In genomic region chr5:148489724-148490193, GRCm38 (mm10) we compare ENCODE assay signal across 9 mouse cellular contexts.
DNase-seq lines count a peak whose midpoint lies in the region; ATAC-seq and TF ChIP-seq lines count a peak whose summit lies in the region.
"Had no signal": no experiment of that assay in that cellular context is flagged by ENCODE, and none has a peak within 500 bp of the region (broad histone marks: within the 10 kb centered on the region; RNA-seq: fewer than 3 reads in every experiment).

No protein-coding gene starts in this region.

- TF ChIP-seq CTCF in MEL (IDR thresholded peaks at IDR 0.05 in 2 of 3, conservative IDR thresholded peaks at IDR 0.05 in 1 of 3; ENCODE audit: control insufficient read depth in 1 of 3, insufficient read depth in 1 of 3, low read depth in 2 of 3, low read length in 3 of 3, poor library complexity in 1 of 3, severe bottlenecking in 1 of 3): no peak; a peak in 1 of 6 replicates
- TF ChIP-seq CTCF in midbrain, postnatal 0 days (IDR thresholded peaks at IDR 0.05): no peak

- no peak for TF ChIP-seq RAD21 in MEL (IDR thresholded peaks at IDR 0.05; ENCODE audit: low read depth, low read length)

- peak overlapping the region; percentile 78 for H3K9ac ChIP-seq in MEL (ENCODE audit: control insufficient read depth, low read depth, low read length, poor library complexity, severe bottlenecking)
- no peak overlapping the region for H3K9ac ChIP-seq in embryonic facial prominence, embryonic 12.5 days
- no peak overlapping the region for H3K9ac ChIP-seq in heart, embryonic 15.5 days
- H3K9ac ChIP-seq in midbrain, postnatal 0 days (replicated peaks; ENCODE audit: low read length, poor library complexity, severe bottlenecking): no peak overlapping the region
- H3K9ac ChIP-seq in intestine, embryonic 16.5 days (ENCODE audit: low read depth, low read length): no peak overlapping the region

- no peak for TF ChIP-seq EP300 in MEL (IDR thresholded peaks at IDR 0.05; ENCODE audit: low read depth in 1 of 2, low read length in 2 of 2)

- H3K4me2 ChIP-seq in embryonic facial prominence, embryonic 12.5 days (replicated peaks): no peak overlapping the region
- H3K4me2 ChIP-seq in heart, embryonic 15.5 days: peak overlapping the region; percentile 48
- 0 out of 2 replicates have a peak overlapping the region, but pooled peaks have one; percentile 2 for H3K4me2 ChIP-seq in midbrain, postnatal 0 days (ENCODE audit: low read depth, low read length, poor library complexity, severe bottlenecking)
- H3K4me2 ChIP-seq in intestine, embryonic 16.5 days (ENCODE audit: low read depth, low read length): no peak overlapping the region

- WGBS in embryonic facial prominence, embryonic 12.5 days: 48% methylated on average over 10 of the region's 10 CpGs
- WGBS in heart, embryonic 15.5 days: 28% methylated on average over 10 of the region's 10 CpGs
- 44% methylated on average over 10 of the region's 10 CpGs for WGBS in midbrain, postnatal 0 days
- WGBS in intestine, embryonic 16.5 days: 49% methylated on average over 10 of the region's 10 CpGs

- no peaks in the 10 kb centered on the region for H3K9me3 ChIP-seq in MEL (replicated peaks; ENCODE audit: insufficient read depth, low read length)
- no peaks in the 10 kb centered on the region for H3K9me3 ChIP-seq in embryonic facial prominence, embryonic 12.5 days
- H3K9me3 ChIP-seq in heart, embryonic 15.5 days (replicated peaks): no peaks in the 10 kb centered on the region
- no peaks in the 10 kb centered on the region for H3K9me3 ChIP-seq in midbrain, postnatal 0 days (ENCODE audit: low read length)
- H3K9me3 ChIP-seq in intestine, embryonic 16.5 days (ENCODE audit: control insufficient read depth, low read length): no peaks in the 10 kb centered on the region; the same call in 1 of the 2 replicates

- DNase-seq in MEL (ENCODE audit: low read depth, low spot score): no peak
- peak; percentile 12 to 30 for DNase-seq in adrenal gland, adult 18-20 months (ENCODE audit: low spot score in 2 of 2)
- DNase-seq in kidney, postnatal 36 days: peak; percentile 24 to 58
- DNase-seq in midbrain, postnatal 0 days (ENCODE audit: low spot score): peak; percentile 93

- TF ChIP-seq POLR2A in MEL (IDR thresholded peaks at IDR 0.05; ENCODE audit: control insufficient read depth in 1 of 2, insufficient read depth in 1 of 2, low read depth in 1 of 2, low read length in 2 of 2, poor library complexity in 1 of 2): peak; percentile 13 to 56; a peak in 1 of 4 replicates

- peak overlapping the region; percentile 80 to 85 for H3K4me3 ChIP-seq in MEL (ENCODE audit: control insufficient read depth in 1 of 2, insufficient read depth in 1 of 2, low read depth in 2 of 2, low read length in 2 of 2)
- no peak overlapping the region for H3K4me3 ChIP-seq in embryonic facial prominence, embryonic 12.5 days
- peak overlapping the region; percentile 16 for H3K4me3 ChIP-seq in heart, embryonic 15.5 days
- no peak overlapping the region for H3K4me3 ChIP-seq in midbrain, postnatal 0 days (ENCODE audit: low read depth, low read length)
- no peak overlapping the region for H3K4me3 ChIP-seq in intestine, embryonic 16.5 days (ENCODE audit: low read length)

- peak overlapping the region; percentile 79 for H3K27ac ChIP-seq in MEL (ENCODE audit: control insufficient read depth, low read depth, low read length)
- H3K27ac ChIP-seq in embryonic facial prominence, embryonic 12.5 days: no peak overlapping the region
- H3K27ac ChIP-seq in heart, embryonic 15.5 days: peak overlapping the region; percentile 35
- H3K27ac ChIP-seq in midbrain, postnatal 0 days (ENCODE audit: low read depth, low read length): no peak overlapping the region
- H3K27ac ChIP-seq in intestine, embryonic 16.5 days (ENCODE audit: low read length): no peak overlapping the region
- H3K27ac ChIP-seq: macrophage had no signal

- H3K36me3 ChIP-seq in MEL (ENCODE audit: control insufficient read depth in 1 of 2, insufficient read depth in 2 of 2, low read length in 2 of 2): peaks cover 0 to 27% of the 10 kb centered on the region in 2 experiments; a peak in 2 of 4 replicates
- H3K36me3 ChIP-seq in embryonic facial prominence, embryonic 12.5 days: no peaks in the 10 kb centered on the region
- H3K36me3 ChIP-seq in heart, embryonic 15.5 days: no peaks in the 10 kb centered on the region
- no peaks in the 10 kb centered on the region for H3K36me3 ChIP-seq in midbrain, postnatal 0 days (ENCODE audit: insufficient read depth, low read length)
- H3K36me3 ChIP-seq in intestine, embryonic 16.5 days (ENCODE audit: control insufficient read depth, insufficient read depth, low read length): no peaks in the 10 kb centered on the region

- peak; percentile 67; the same call in 1 of the 2 replicates for ATAC-seq in embryonic facial prominence, embryonic 12.5 days (ENCODE audit: insufficient number of reproducible peaks, insufficient read depth, low FRiP score, low TSS enrichment)
- ATAC-seq in heart, embryonic 15.5 days (replicated peaks; ENCODE audit: insufficient number of reproducible peaks, insufficient read depth, low FRiP score, low read depth): peak; percentile 59; the same call in 1 of the 2 replicates
- ATAC-seq in midbrain, postnatal 0 days (ENCODE audit: low FRiP score): peak; percentile 72
- no peak for ATAC-seq in intestine, embryonic 16.5 days
- ATAC-seq in erythroid progenitor cell, adult 5-6 weeks (replicated peaks; ENCODE audit: low FRiP score, poor library complexity, severe bottlenecking): no peak

- peaks cover 2% of the 10 kb centered on the region; the same call in 1 of the 2 replicates for H3K79me2 ChIP-seq in MEL (ENCODE audit: control insufficient read depth, insufficient read depth, low read length, poor library complexity)

- peaks cover 15 to 29% of the 10 kb centered on the region in 2 experiments for H3K4me1 ChIP-seq in MEL (ENCODE audit: control insufficient read depth in 1 of 2, insufficient read depth in 2 of 2, low read length in 2 of 2)
- H3K4me1 ChIP-seq in embryonic facial prominence, embryonic 12.5 days: 0 out of 2 replicates have a peak, but pooled peaks cover 5% of the 10 kb centered on the region
- peaks cover 19% of the 10 kb centered on the region for H3K4me1 ChIP-seq in heart, embryonic 15.5 days (replicated peaks)
- no peaks in the 10 kb centered on the region for H3K4me1 ChIP-seq in midbrain, postnatal 0 days (ENCODE audit: insufficient read depth, low read length)
- no peaks in the 10 kb centered on the region for H3K4me1 ChIP-seq in intestine, embryonic 16.5 days (ENCODE audit: control insufficient read depth, insufficient read depth, low read length)

- peaks cover 0 to 6% of the 10 kb centered on the region in 2 experiments; a peak in 2 of 4 replicates for H3K27me3 ChIP-seq in MEL (ENCODE audit: control insufficient read depth in 1 of 2, insufficient read depth in 2 of 2, low read length in 2 of 2)
- H3K27me3 ChIP-seq in embryonic facial prominence, embryonic 12.5 days: no peaks in the 10 kb centered on the region
- no peaks in the 10 kb centered on the region for H3K27me3 ChIP-seq in heart, embryonic 15.5 days
- H3K27me3 ChIP-seq in midbrain, postnatal 0 days (ENCODE audit: insufficient read depth, low read length): no peaks in the 10 kb centered on the region
- no peaks in the 10 kb centered on the region for H3K27me3 ChIP-seq in intestine, embryonic 16.5 days (replicated peaks; ENCODE audit: control insufficient read depth, insufficient read depth, low read length)

TF ChIP-seq in MEL, 35 proteins besides CTCF, POLR2A, EP300 and RAD21 (continues in another document):
- TF ChIP-seq CHD1 (IDR thresholded peaks at IDR 0.05; ENCODE audit: low read depth, low read length) (no peak; the same call in 1 of the 2 replicates), HCFC1 (IDR thresholded peaks at IDR 0.05; ENCODE audit: low read depth, low read length) (no peak), ETS1 (IDR thresholded peaks at IDR 0.05; ENCODE audit: low read depth, low read length) (no peak), TAL1 (IDR thresholded peaks at IDR 0.05; ENCODE audit: low read length) (no peak), MXI1 (IDR thresholded peaks at IDR 0.05; ENCODE audit: low read depth, low read length) (peak; percentile 94), JUND (IDR thresholded peaks at IDR 0.05; ENCODE audit: low read depth, low read length) (0 out of 2 replicates have a peak, but pooled peaks have one; percentile 12), KAT2A (conservative IDR thresholded peaks at IDR 0.05; ENCODE audit: low read depth, low read length) (no peak), RCOR1 (IDR thresholded peaks at IDR 0.05; ENCODE audit: low read depth, low read length) (no peak), USF1 (IDR thresholded peaks at IDR 0.05; ENCODE audit: low read depth, low read length) (0 out of 2 replicates have a peak, but pooled peaks have one; percentile 18), ZC3H11A (IDR thresholded peaks at IDR 0.05; ENCODE audit: low read depth, low read length) (no peak), ZKSCAN1 (IDR thresholded peaks at IDR 0.05; ENCODE audit: low read depth, low read length) (no peak), TBP (IDR thresholded peaks at IDR 0.05; ENCODE audit: low read depth, low read length) (0 out of 2 replicates have a peak, but pooled peaks have one; percentile 11), ZMIZ1 (IDR thresholded peaks at IDR 0.05; ENCODE audit: low read depth, low read length) (no peak), MYC (IDR thresholded peaks at IDR 0.05; ENCODE audit: low read depth, low read length) (peak; percentile 74; the same call in 1 of the 2 replicates), TCF12 (IDR thresholded peaks at IDR 0.05; ENCODE audit: low read depth, low read length) (no peak), ELF1 (IDR thresholded peaks at IDR 0.05; ENCODE audit: low read depth, low read length) (no peak), POLR2AphosphoS2 (IDR thresholded peaks at IDR 0.05; ENCODE audit: low read length) (peak; percentile 26; the same call in 1 of the 2 replicates), GATA1 (IDR thresholded peaks at IDR 0.05; ENCODE audit: low read depth, low read length) (no peak), CHD2 (IDR thresholded peaks at IDR 0.05; ENCODE audit: low read length) (no peak), MAX (IDR thresholded peaks at IDR 0.05; ENCODE audit: low read length) (peak; percentile 71), SIN3A (IDR thresholded peaks at IDR 0.05; ENCODE audit: low read length) (peak; percentile 74; the same call in 1 of the 2 replicates), BHLHE40 (IDR thresholded peaks at IDR 0.05; ENCODE audit: borderline replicate concordance, low read depth, low read length) (no peak), GABPA (IDR thresholded peaks at IDR 0.05; ENCODE audit: low read depth, low read length) (no peak), MEF2A (IDR thresholded peaks at IDR 0.05; ENCODE audit: extremely low read depth, insufficient replicate concordance, low read depth, low read length, poor library complexity, severe bottlenecking) (no peak), SMC3 (IDR thresholded peaks at IDR 0.05; ENCODE audit: low read depth, low read length) (no peak), MYB (IDR thresholded peaks at IDR 0.05; ENCODE audit: low read depth, low read length) (peak; percentile 32; the same call in 1 of the 2 replicates), ZNF384 (IDR thresholded peaks at IDR 0.05; ENCODE audit: low read depth, low read length) (no peak)

Comparison
In these comparisons a context has a peak if more than half of its experiments do, and no peak if none do; other contexts are left out.
1. H3K27ac ChIP-seq: peak in MEL (single experiment) and heart, embryonic 15.5 days (single experiment); none in embryonic facial prominence, embryonic 12.5 days (single experiment), midbrain, postnatal 0 days (single experiment) and intestine, embryonic 16.5 days (single experiment).
2. H3K4me3 ChIP-seq: peak in MEL (2 of 2) and heart, embryonic 15.5 days (single experiment); none in embryonic facial prominence, embryonic 12.5 days (single experiment), midbrain, postnatal 0 days (single experiment) and intestine, embryonic 16.5 days (single experiment).
3. ATAC-seq: peak in embryonic facial prominence, embryonic 12.5 days (single experiment), heart, embryonic 15.5 days (single experiment) and midbrain, postnatal 0 days (single experiment); none in intestine, embryonic 16.5 days (single experiment) and erythroid progenitor cell, adult 5-6 weeks (single experiment).
4. H3K4me2 ChIP-seq: peak in heart, embryonic 15.5 days (single experiment) and midbrain, postnatal 0 days (single experiment); none in embryonic facial prominence, embryonic 12.5 days (single experiment) and intestine, embryonic 16.5 days (single experiment).